Mouse (Mus musculus): ENCODE measurements at regions not wholly inside any gene's neighbourhood (a gene's known extent, or its start where the extent isn't known, plus 50 kb on each side); places are given as distances from the start of the nearest gene placed in this dataset.

DNA sequence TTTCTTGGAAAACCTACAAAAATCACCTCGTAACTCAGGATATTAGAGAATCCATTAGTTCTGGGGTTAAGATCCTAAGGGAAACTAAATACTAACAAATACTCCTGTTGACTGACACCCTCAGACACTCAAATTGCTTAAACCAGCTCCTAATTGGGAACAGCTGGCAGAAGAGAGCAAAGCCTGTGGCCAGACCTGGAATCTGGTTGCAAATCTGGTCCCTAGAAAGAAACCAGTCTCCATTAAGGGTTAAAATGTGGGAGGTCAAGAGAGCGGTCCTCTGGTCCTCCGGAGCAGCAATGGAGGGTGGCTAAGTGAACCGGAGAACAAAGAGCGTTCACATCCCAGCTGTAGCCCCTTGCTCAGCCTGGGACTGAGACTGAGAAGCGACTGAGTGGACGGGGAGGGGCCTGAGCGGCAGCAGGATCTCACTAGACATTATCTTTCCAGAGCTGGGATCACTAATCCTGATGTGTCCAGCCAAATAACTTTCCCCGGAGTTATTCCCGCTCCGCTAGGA is 51.4 kb upstream of the Ptgfrn start:
- H3K9ac ChIP-seq = no peak overlapping the region

More for the DNA sequence above, 51.4 kb upstream of the Ptgfrn start:
- no peaks in the 10 kb centered on the region for H3K27me3 ChIP-seq
- WGBS = 16% methylated on average over 11 of the region's 11 CpGs
- no peaks in the 10 kb centered on the region for H3K36me3 ChIP-seq (replicated peaks)
- no peaks in the 10 kb centered on the region for H3K9me3 ChIP-seq
- H3K4me2 ChIP-seq = 0 out of 2 replicates have a peak overlapping the region, but pooled peaks have one; percentile 6
- H3K27ac ChIP-seq = no peak overlapping the region
- peaks cover 23% of the 10 kb centered on the region for H3K4me1 ChIP-seq
- H3K4me3 ChIP-seq (replicated peaks) = no peak overlapping the region
- peak; percentile 49; the same call in 1 of the 2 replicates for ATAC-seq (ENCODE audit: low FRiP score)
